Mouse (Mus musculus) liver, adult (tissue): ENCODE results near the gene Hacd2.

Source experiments
- GATA4 ChIP-seq: IDR thresholded peaks from 2 replicates; pipeline ENCODE4 v1.6.1; 2014; ENCODE audit warnings: mild to moderate bottlenecking, low read length; ENCODE audit not compliant: insufficient replicate concordance

Gene Hacd2

DNA sequence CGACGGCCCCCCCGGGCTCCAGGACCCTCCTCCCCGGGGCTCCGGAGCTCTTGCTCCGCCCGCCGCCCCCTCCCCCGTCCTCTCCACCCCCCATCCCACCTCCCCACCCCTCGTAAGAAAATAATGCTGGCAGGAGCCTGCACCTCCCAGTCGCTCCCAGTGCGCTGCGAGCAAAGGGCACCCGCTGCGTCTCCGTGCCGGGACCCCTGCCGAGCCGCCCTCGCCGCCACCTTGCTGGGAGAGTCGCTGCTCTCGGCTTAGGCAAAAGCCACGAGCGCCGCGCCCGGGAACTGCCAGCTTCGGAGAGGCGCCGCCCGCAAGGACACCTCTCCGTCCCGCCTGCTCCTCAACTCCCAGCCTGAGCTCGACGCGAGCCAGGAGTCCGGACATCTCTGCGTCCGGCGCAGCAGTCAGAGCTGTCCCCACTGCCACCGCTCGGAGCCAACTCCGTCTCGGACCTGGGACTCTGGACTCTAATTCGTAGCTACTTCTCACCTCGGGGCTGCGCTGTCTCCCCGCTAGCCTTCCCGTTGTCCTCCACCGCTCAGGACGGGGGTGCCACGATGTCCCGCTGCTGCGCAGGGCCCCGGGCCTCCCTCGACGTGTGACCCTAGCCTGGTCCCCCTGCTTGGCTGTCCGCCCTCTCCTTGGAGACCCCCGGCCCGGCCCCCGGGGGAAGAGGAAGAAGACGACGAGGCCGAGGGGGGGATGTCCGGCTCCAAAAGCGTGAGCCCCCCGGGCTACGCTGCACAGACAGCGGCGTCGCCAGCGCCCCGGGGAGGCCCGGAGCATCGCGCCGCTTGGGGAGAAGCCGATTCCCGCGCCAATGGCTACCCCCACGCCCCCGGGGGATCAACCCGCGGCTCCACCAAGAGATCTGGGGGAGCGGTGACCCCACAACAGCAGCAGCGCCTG lies 133.4 kb downstream of the Hacd2 start:
- TF ChIP-seq GATA4, result no peak

DNA sequence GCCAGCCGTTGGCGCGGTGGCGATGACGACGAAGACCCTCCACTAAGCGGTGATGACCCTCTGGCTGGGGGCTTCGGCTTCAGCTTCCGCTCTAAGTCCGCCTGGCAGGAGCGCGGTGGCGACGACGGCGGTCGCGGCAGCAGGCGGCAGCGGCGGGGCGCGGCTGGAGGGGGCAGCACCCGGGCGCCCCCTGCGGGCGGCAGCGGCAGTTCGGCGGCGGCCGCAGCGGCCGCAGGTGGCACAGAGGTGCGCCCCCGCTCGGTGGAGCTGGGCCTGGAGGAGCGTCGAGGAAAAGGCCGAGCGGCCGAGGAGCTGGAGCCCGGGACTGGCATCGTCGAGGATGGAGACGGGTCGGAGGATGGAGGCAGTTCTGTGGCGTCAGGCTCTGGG lies 134.1 kb downstream of the Hacd2 start:
- TF ChIP-seq GATA4, result no peak

DNA sequence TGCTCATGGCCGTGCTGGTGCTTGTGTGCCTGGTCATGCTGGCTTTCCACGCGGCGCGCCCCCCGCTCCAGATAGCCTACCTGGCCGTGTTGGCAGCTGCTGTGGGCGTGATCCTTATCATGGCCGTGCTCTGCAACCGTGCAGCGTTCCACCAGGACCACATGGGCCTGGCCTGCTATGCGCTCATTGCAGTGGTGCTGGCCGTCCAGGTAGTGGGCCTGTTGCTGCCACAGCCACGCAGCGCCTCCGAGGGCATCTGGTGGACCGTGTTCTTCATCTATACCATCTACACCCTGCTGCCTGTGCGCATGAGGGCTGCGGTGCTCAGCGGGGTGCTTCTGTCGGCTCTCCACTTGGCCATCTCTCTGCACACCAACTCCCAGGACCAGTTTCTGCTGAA lies 134.6 kb downstream of the Hacd2 start:
- TF ChIP-seq GATA4, result no peak
